Mouse (Mus musculus) ovary, adult 18-20 months (tissue): Measurements from ENCODE around the gene Prune2.

Source experiments
- DNase-seq: peaks from one replicate; pipeline ENCODE4 v3.0.0; 2022; ENCODE audit warnings: low spot score, mixed read lengths

Prune2 gene

DNA sequence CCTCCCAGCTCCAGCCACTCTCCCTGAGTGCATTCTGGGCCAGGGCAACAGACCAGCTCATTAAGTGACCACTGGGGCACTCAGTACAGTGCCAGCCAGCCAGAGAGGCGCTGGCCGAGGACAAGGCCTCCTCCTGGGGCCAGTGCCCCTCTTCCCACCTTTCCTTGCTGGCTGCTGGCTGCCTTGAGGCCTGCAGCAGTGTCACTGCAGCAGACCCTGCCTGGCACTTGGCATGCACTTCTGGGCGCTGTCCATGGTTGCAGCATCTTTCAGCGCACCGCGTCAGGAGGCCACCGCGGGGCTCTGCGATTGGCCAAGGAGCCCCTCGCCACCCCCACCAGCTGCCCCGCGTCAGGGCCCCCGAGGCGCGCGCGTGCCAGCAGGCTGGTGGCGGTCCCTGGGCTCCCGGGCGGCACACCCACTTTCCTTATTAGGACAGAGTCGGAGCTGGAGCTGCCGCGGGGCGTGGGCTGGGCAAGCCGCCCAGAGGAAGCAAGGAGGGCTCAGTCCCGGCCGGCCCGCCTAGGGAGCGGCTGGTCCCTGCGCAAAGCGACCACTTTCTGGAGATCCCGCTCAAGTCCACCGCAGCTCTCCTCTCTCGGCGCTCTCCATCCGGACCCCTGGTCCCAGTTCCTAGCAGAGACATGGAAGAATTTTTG lies at the start of gene Prune2:
Gene Prune2 (plus strand): TSS at position 506 of the 659 bp plus-strand sequence.
- DNase-seq, result peak; percentile 77

- no peak for DNase-seq
Measured at GRCm38 (mm10) chr19:16911507-16911906, 44.4 kb upstream of the Prune2 start.

- DNase-seq, result no peak
Measured at GRCm38 (mm10) chr19:16924516-16924915, 31.4 kb upstream of the Prune2 start.

GRCm38 (mm10) chr19:16934664-16935063 lies 21.3 kb upstream of the Prune2 start:
- no peak for DNase-seq

- DNase-seq, result no peak
Measured at GRCm38 (mm10) chr19:16948794-16949313, 7.1 kb upstream of the Prune2 start.

GRCm38 (mm10) chr19:16949341-16949740 lies 6.6 kb upstream of the Prune2 start:
- DNase-seq, result no peak

DNA sequence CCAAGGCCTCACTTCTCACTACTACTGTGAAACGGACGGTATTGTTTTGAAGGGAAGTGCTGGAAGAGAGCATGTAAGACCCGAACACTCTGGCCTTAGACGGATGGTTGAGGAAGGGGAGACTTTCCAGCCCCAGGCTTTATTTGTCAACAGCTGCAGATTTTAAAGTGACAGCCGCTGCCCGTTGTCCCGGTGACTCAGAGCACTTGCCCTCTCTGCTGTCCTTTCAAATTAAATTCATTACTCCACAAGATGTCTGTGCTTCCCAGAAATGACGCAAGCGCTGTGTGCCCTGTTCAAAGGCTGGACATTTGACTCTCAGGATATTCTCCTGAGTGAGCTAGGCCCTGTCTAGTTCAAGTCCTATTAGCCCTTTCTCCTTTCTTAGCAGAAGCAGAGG lies 5.9 kb upstream of the Prune2 start:
- no peak for DNase-seq

- DNase-seq, result no peak
Measured at GRCm38 (mm10) chr19:16950664-16951363, 5.1 kb upstream of the Prune2 start.

DNA sequence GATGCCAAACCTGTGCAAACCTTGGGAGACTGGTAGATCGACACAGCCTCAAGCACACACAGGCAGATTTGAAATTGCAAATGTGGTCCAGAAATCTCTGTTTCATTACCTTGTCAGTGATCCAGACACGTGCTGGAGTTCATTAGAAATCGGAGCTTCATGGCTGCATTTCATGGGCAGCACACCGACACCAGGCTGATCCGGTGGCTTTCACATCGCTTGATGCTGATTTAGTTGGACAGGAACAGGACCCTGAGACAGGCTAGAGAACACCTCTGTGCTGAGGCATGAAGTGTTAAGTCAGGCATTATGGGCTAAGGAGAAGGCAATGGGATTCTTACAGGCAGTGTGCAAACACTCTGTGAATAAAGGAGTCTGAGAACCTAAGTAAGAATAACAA lies 1.2 kb upstream of the Prune2 start:
- no peak for DNase-seq

DNA sequence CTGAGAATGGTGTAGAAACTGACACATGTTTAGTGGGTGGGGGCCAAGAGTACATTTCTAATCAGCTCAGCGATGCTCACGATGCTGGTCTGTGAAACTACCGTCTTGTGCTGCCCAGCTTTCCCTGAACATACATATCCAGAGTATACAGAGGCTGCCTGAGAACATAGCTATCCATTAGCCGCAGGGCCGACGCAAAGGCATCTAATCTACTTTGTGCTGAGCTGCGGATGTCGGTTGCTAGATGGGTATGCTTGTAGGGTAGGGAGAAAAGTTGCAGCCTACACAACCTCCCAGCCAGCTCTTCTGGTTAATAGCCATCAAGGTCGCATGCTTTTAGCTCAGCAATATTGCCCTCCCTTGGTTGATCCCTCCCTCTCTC lies 696 bp upstream of the Prune2 start:
- DNase-seq, result no peak

- no peak for DNase-seq
Measured at GRCm38 (mm10) chr19:16956319-16956718, 401 bp downstream of the Prune2 start.

GRCm38 (mm10) chr19:16959051-16959450 lies 3.1 kb downstream of the Prune2 start:
- DNase-seq, result no peak

DNA sequence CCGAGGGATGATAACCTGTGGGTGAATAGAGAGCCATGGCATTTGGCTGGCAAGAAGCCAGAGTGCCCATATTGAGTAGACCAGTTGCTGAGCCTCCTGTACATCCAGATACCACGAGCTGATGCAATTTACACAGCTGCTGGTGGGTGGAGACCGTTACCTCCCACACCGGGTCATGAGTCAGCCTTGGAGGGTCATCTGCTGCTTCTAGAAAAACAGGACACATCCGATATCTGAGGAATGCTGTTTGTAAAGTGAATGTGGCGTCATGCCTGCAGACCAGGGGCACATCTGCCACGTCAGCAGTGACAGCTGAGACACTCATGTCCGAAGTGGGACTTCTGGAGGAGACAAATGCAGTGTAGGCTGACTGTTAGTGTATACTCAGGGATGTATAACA lies 3.6 kb downstream of the Prune2 start:
- DNase-seq, result peak; percentile 19

GRCm38 (mm10) chr19:16961036-16961435 lies 5.1 kb downstream of the Prune2 start:
- DNase-seq, result no peak

GRCm38 (mm10) chr19:16963178-16963577 lies 7.3 kb downstream of the Prune2 start:
- no peak for DNase-seq

DNA sequence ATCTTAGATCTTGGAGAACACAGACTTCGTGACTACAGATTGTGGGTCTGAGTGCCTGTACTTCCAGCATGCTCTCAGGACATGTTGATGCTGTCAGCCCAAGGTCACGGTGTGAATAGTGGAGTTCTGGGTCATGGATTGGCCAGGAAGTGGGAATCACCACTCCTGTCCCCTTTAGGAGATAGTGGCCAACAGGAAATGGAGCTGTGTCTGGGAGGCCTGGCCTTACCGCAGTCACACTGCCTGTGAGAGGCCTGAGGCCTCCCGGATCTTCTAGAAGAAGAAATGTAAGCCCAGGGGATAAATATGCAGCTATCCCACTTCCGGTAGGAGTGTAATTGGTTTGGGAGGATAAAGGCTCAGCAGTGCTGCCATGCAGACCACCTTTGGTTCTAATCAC lies 12.8 kb downstream of the Prune2 start:
- no peak for DNase-seq

GRCm38 (mm10) chr19:16970612-16971011 lies 14.7 kb downstream of the Prune2 start:
- no peak for DNase-seq

DNA sequence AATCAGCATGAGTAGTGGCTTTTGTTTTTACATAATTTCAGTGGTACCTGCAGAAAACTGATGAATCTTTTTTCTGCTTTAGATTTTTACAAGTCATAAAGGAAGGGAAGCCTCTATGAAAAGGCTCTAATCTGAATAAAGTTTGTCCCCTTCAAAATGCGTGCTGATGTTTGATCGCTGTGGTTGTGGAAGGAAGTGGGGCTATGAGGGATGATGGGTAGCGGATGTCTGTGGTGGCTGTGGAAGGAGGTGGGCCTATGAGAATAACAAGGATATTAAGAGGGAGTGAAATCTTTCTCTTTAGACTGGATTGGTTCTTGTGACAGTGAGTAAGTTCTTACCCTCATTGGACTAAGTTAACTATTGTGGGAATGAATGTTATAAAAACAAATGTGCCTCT lies 23.0 kb downstream of the Prune2 start:
- DNase-seq, result no peak

DNA sequence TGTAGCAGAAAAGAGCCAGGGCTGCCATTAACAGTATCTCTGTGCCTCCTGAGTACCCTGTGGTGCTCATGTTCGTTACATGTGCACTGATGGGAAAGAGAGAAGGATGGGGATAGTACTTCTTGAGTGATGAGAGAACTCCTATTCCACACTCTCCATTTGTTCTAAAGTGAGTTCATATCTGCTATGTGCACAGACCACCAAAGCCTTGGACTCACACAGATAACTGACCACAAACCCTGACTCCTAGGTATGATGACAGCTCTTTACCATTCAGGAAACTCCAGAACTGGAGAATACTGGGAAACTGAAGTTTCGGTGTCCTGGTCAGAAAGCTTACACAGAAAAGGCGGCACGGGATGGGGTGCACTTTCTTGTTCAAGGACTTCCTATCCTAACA lies 25.8 kb downstream of the Prune2 start:
- no peak for DNase-seq

GRCm38 (mm10) chr19:16984897-16985296 lies 29.0 kb downstream of the Prune2 start:
- DNase-seq, result no peak

DNA sequence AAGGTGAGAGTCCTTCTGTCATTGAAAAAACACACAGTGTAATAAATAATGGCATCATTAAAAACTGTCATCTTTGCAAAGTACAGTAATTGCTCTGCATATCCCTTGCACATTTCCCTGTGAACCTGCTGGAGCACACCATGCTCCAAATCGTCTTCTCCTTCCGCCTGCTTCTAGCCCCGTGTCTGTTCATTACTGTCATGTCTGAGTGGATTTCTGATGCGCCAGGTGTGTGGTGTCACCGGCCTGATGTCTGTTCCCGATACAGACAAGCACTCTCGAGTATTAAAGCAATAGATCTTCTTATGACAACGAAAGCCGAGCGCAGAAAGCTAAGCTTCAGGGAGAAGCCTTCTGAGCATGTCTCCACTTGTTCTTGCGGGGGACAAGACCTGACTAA lies 32.1 kb downstream of the Prune2 start:
- DNase-seq, result no peak

GRCm38 (mm10) chr19:16992151-16992550 lies 36.2 kb downstream of the Prune2 start:
- DNase-seq, result no peak

DNA sequence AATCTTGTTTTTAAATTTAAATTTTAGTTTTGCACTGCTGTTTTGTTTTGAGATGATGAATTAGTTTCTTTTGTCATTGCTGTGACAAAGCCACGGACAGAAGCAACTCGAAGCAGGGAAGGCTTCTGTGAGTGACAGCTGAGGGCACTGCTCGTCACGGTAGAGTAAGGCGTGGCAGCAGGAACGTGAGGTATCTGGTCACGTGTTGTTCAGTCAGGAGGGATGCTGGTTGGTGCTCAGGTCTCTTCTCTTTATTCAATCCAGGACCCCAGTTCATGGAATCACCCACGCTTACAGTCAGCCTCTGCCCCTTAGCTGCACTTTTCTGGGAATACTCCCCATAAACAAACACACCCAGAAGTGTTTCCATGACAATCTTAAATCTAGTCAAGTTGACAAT lies 38.3 kb downstream of the Prune2 start:
- DNase-seq, result no peak

GRCm38 (mm10) chr19:16997915-16998314 lies 42.0 kb downstream of the Prune2 start:
- no peak for DNase-seq
